Mouse (Mus musculus) liver, postnatal 0 days (tissue): ENCODE measurements at regions not wholly inside any gene's neighbourhood (a gene's known extent, or its start where the extent isn't known, plus 50 kb on each side); places are given as distances from the start of the nearest gene placed in this dataset.

Experiments
- ATAC-seq: fragments of 200-750 bp; cut with Nextera tagmentation; 2 replicates; pipeline ENCODE4 v1.8.0; 2017; ENCODE audit warnings: mild to moderate bottlenecking, moderate library complexity
- DNase-seq: peaks from one replicate; pipeline ENCODE4 v3.0.0-alpha.2; 2016
- H3K27ac ChIP-seq: fragments of 300-500 bp; sonication (generic); 2 replicates; pipeline ENCODE4 v1.5.1; 2014; ENCODE audit warnings: antibody characterized with exemption, moderate library complexity, mild to moderate bottlenecking, low read depth
- H3K27me3 ChIP-seq: fragments of 300-500 bp; sonication (generic); 2 replicates; pipeline ENCODE4 v1.6.1; 2014; ENCODE audit warnings: low read length, control low read depth, mixed read lengths; ENCODE audit not compliant: insufficient read depth
- H3K36me3 ChIP-seq: fragments of 300-500 bp; sonication (generic); replicated peaks from 2 replicates; pipeline ENCODE4 v1.6.1; 2014; ENCODE audit warnings: mild to moderate bottlenecking, control low read depth, low read length, moderate library complexity, mixed read lengths; ENCODE audit not compliant: insufficient read depth
- H3K4me1 ChIP-seq: fragments of 300-500 bp; sonication (generic); 2 replicates; pipeline ENCODE4 v1.6.1; 2014; ENCODE audit warnings: antibody characterized with exemption, mild to moderate bottlenecking, control low read depth; ENCODE audit not compliant: insufficient read depth
- H3K4me2 ChIP-seq: fragments of 300-500 bp; sonication (generic); 2 replicates; pipeline ENCODE4 v1.6.1; 2014; ENCODE audit warnings: low read depth, mild to moderate bottlenecking, low read length, moderate library complexity, mixed read lengths
- H3K4me3 ChIP-seq: fragments of 300-500 bp; sonication (generic); 2 replicates; pipeline ENCODE4 v1.5.1; 2014; ENCODE audit warnings: low read depth, low read length
- H3K9ac ChIP-seq: fragments of 300-500 bp; sonication (generic); replicated peaks from 2 replicates; pipeline ENCODE4 v1.6.1; 2014; ENCODE audit warnings: mild to moderate bottlenecking, moderate library complexity
- H3K9me3 ChIP-seq: fragments of 300-500 bp; sonication (generic); 2 replicates; pipeline ENCODE4 v1.6.1; 2016; ENCODE audit warnings: mild to moderate bottlenecking, control low read depth, low read length, mixed read lengths
- CTCF ChIP-seq: sonication (generic); IDR thresholded peaks from 2 replicates; pipeline ENCODE4 v1.5.1; 2016; ENCODE audit warnings: antibody characterized with exemption, low read depth
- EP300 ChIP-seq: IDR thresholded peaks from 2 replicates; pipeline ENCODE4 v1.6.1; 2016; ENCODE audit warnings: antibody characterized with exemption, low read depth, mild to moderate bottlenecking
- WGBS: fragments of 180-500 bp; shearing (Covaris S2); extraction: QIAGEN DNeasy Blood & Tissue Kit; methylation state at CpG from one replicate; pipeline ENCODE4 v1.1.7; 2014; ENCODE audit not compliant: insufficient replicate concordance; 5-methylcytosine and 5-hydroxymethylcytosine counted together

GRCm38 (mm10) chr11:8232636-8233189 is 431.6 kb downstream of the Tns3 start:
- TF ChIP-seq CTCF (no peak), EP300 (no peak)
- ATAC-seq (no peak), DNase-seq (no peak)
- Histone ChIP-seq H3K4me1 (no peaks in the 10 kb centered on the region), H3K9me3 (no peaks in the 10 kb centered on the region), H3K4me3 (no peak overlapping the region), H3K9ac (no peak overlapping the region), H3K4me2 (no peak overlapping the region), H3K36me3 (no peaks in the 10 kb centered on the region), H3K27me3 (no peaks in the 10 kb centered on the region), H3K27ac (no peak overlapping the region)
- WGBS, result 77% methylated on average over 9 of the region's 9 CpGs

- DNase-seq (no peak), ATAC-seq (no peak)
- WGBS, result 61% methylated on average over 7 of the region's 7 CpGs
- no peak overlapping the region for H3K4me3 ChIP-seq
- no peaks in the 10 kb centered on the region for H3K27me3 ChIP-seq
- no peak overlapping the region for H3K27ac ChIP-seq
- TF ChIP-seq CTCF (no peak), EP300 (no peak)
- no peak overlapping the region for H3K9ac ChIP-seq
- no peaks in the 10 kb centered on the region for H3K36me3 ChIP-seq
- no peak overlapping the region for H3K4me2 ChIP-seq
- H3K4me1 ChIP-seq, result no peaks in the 10 kb centered on the region
- H3K9me3 ChIP-seq, result no peaks in the 10 kb centered on the region
Measured at GRCm38 (mm10) chr11:8229787-8230186, 434.5 kb downstream of the Tns3 start.

- Histone ChIP-seq H3K27me3 (no peaks in the 10 kb centered on the region), H3K9ac (no peak overlapping the region), H3K4me3 (no peak overlapping the region), H3K4me1 (no peaks in the 10 kb centered on the region), H3K36me3 (no peaks in the 10 kb centered on the region), H3K27ac (no peak overlapping the region), H3K4me2 (no peak overlapping the region), H3K9me3 (no peaks in the 10 kb centered on the region)
- DNase-seq (no peak), ATAC-seq (no peak)
- 45% methylated on average over 8 of the region's 8 CpGs for WGBS
- TF ChIP-seq CTCF (no peak), EP300 (no peak)
Measured at GRCm38 (mm10) chr11:8227772-8228425, 436.4 kb downstream of the Tns3 start.

GRCm38 (mm10) chr11:8224366-8224765 is 440.0 kb downstream of the Tns3 start:
- H3K27me3 ChIP-seq, result no peaks in the 10 kb centered on the region
- no peak for ATAC-seq
- no peak overlapping the region for H3K9ac ChIP-seq
- no peak for DNase-seq
- TF ChIP-seq EP300 (no peak), CTCF (no peak)
- no peak overlapping the region for H3K4me3 ChIP-seq
- no peaks in the 10 kb centered on the region for H3K4me1 ChIP-seq
- 93% methylated on average over 1 of the region's 1 CpGs for WGBS
- no peaks in the 10 kb centered on the region for H3K36me3 ChIP-seq
- H3K4me2 ChIP-seq, result no peak overlapping the region
- no peaks in the 10 kb centered on the region for H3K9me3 ChIP-seq
- no peak overlapping the region for H3K27ac ChIP-seq

- TF ChIP-seq EP300 (no peak), CTCF (no peak)
- H3K4me1 ChIP-seq, result no peaks in the 10 kb centered on the region
- H3K9me3 ChIP-seq, result no peaks in the 10 kb centered on the region
- no peak overlapping the region for H3K9ac ChIP-seq
- 55% methylated on average over 3 of the region's 3 CpGs for WGBS
- ATAC-seq, result no peak
- no peaks in the 10 kb centered on the region for H3K27me3 ChIP-seq
- H3K4me2 ChIP-seq, result no peak overlapping the region
- no peak for DNase-seq
- no peak overlapping the region for H3K4me3 ChIP-seq
- H3K36me3 ChIP-seq, result no peaks in the 10 kb centered on the region
- no peak overlapping the region for H3K27ac ChIP-seq
Measured at GRCm38 (mm10) chr11:8220618-8221017, 443.7 kb downstream of the Tns3 start.

- TF ChIP-seq EP300, result no peak
- TF ChIP-seq CTCF, result no peak
- 63% methylated on average over 6 of the region's 6 CpGs for WGBS
Measured at GRCm38 (mm10) chr11:8219911-8220310, 444.4 kb downstream of the Tns3 start.

GRCm38 (mm10) chr11:8215634-8216033 is 448.7 kb downstream of the Tns3 start:
- H3K4me2 ChIP-seq, result no peak overlapping the region
- no peaks in the 10 kb centered on the region for H3K4me1 ChIP-seq
- TF ChIP-seq EP300 (no peak), CTCF (no peak)
- ATAC-seq (no peak), DNase-seq (no peak)
- no peak overlapping the region for H3K9ac ChIP-seq
- no peak overlapping the region for H3K27ac ChIP-seq
- no peak overlapping the region for H3K4me3 ChIP-seq
- H3K36me3 ChIP-seq, result no peaks in the 10 kb centered on the region
- WGBS, result 49% methylated on average over 7 of the region's 7 CpGs
- H3K27me3 ChIP-seq, result no peaks in the 10 kb centered on the region
- no peaks in the 10 kb centered on the region for H3K9me3 ChIP-seq

More at GRCm38 (mm10) chr11:8219911-8220310, 444.4 kb downstream of the Tns3 start:
- Histone ChIP-seq H3K9me3 (no peaks in the 10 kb centered on the region), H3K4me3 (no peak overlapping the region), H3K4me2 (no peak overlapping the region), H3K36me3 (no peaks in the 10 kb centered on the region), H3K27ac (no peak overlapping the region; the same call in 1 of the 2 replicates), H3K9ac (no peak overlapping the region), H3K27me3 (no peaks in the 10 kb centered on the region), H3K4me1 (no peaks in the 10 kb centered on the region)
- no peak for DNase-seq
- no peak for ATAC-seq
